Mouse (Mus musculus): Measurements from ENCODE around the gene Tex52.

The Tex52 gene

GRCm38 (mm10) chr6:128375192-128375591 lies at the start of gene Tex52, which contains the start of gene Gm44596:
Tex52 (plus strand) TSS chr6:128375456.
Gm44596 (plus strand) TSS chr6:128375503.
- no peak for DNase-seq (ENCODE audit: low read depth, low spot score)
- Histone ChIP-seq H3K27me3 (ENCODE audit: control insufficient read depth, insufficient read depth, low read length, poor library complexity, severe bottlenecking) (no peaks in the 10 kb centered on the region), H3K36me3 (ENCODE audit: control insufficient read depth, insufficient read depth, low read length, poor library complexity, severe bottlenecking) (no peaks in the 10 kb centered on the region)

GRCm38 (mm10) chr6:128334397-128335124 lies 40.7 kb upstream of the Tex52 start:
- peak; percentile 74 for DNase-seq (ENCODE audit: low read depth, low spot score)
- Histone ChIP-seq H3K27me3 (ENCODE audit: control insufficient read depth, insufficient read depth, low read length, poor library complexity, severe bottlenecking) (no peaks in the 10 kb centered on the region), H3K36me3 (ENCODE audit: control insufficient read depth, insufficient read depth, low read length, poor library complexity, severe bottlenecking) (0 out of 2 replicates have a peak, but pooled peaks cover 1% of the 10 kb centered on the region)

- DNase-seq (ENCODE audit: low read depth, low spot score) = no peak
- Histone ChIP-seq H3K36me3 (ENCODE audit: control insufficient read depth, insufficient read depth, low read length, poor library complexity, severe bottlenecking) (0 out of 2 replicates have a peak, but pooled peaks cover 1% of the 10 kb centered on the region), H3K27me3 (ENCODE audit: control insufficient read depth, insufficient read depth, low read length, poor library complexity, severe bottlenecking) (no peaks in the 10 kb centered on the region)
Measured at GRCm38 (mm10) chr6:128337467-128337866, 37.8 kb upstream of the Tex52 start.

- no peaks in the 10 kb centered on the region for H3K27me3 ChIP-seq (ENCODE audit: control insufficient read depth, insufficient read depth, low read length, poor library complexity, severe bottlenecking)
- no peak for DNase-seq (ENCODE audit: low read depth, low spot score)
- H3K36me3 ChIP-seq (ENCODE audit: control insufficient read depth, insufficient read depth, low read length, poor library complexity, severe bottlenecking) = no peaks in the 10 kb centered on the region
Measured at GRCm38 (mm10) chr6:128338876-128339275, 36.4 kb upstream of the Tex52 start.

- Histone ChIP-seq H3K36me3 (ENCODE audit: control insufficient read depth, insufficient read depth, low read length, poor library complexity, severe bottlenecking) (no peaks in the 10 kb centered on the region), H3K27me3 (ENCODE audit: control insufficient read depth, insufficient read depth, low read length, poor library complexity, severe bottlenecking) (no peaks in the 10 kb centered on the region)
- DNase-seq (ENCODE audit: low read depth, low spot score) = no peak
Measured at GRCm38 (mm10) chr6:128341956-128342723, 33.1 kb upstream of the Tex52 start.

GRCm38 (mm10) chr6:128345623-128346022 lies 29.6 kb upstream of the Tex52 start:
- DNase-seq (ENCODE audit: low read depth, low spot score) = no peak
- Histone ChIP-seq H3K36me3 (ENCODE audit: control insufficient read depth, insufficient read depth, low read length, poor library complexity, severe bottlenecking) (no peaks in the 10 kb centered on the region; the same call in 1 of the 2 replicates), H3K27me3 (ENCODE audit: control insufficient read depth, insufficient read depth, low read length, poor library complexity, severe bottlenecking) (no peaks in the 10 kb centered on the region)

- H3K36me3 ChIP-seq (ENCODE audit: control insufficient read depth, insufficient read depth, low read length, poor library complexity, severe bottlenecking) = no peaks in the 10 kb centered on the region; the same call in 1 of the 2 replicates
Measured at GRCm38 (mm10) chr6:128346782-128347181, 28.5 kb upstream of the Tex52 start.

GRCm38 (mm10) chr6:128349711-128350110 lies 25.5 kb upstream of the Tex52 start:
- H3K36me3 ChIP-seq (ENCODE audit: control insufficient read depth, insufficient read depth, low read length, poor library complexity, severe bottlenecking) = no peaks in the 10 kb centered on the region; the same call in 1 of the 2 replicates
- DNase-seq (ENCODE audit: low read depth, low spot score) = no peak
- no peaks in the 10 kb centered on the region for H3K27me3 ChIP-seq (ENCODE audit: control insufficient read depth, insufficient read depth, low read length, poor library complexity, severe bottlenecking)

More at GRCm38 (mm10) chr6:128346782-128347181, 28.5 kb upstream of the Tex52 start:
- DNase-seq (ENCODE audit: low read depth, low spot score) = no peak
- H3K27me3 ChIP-seq (ENCODE audit: control insufficient read depth, insufficient read depth, low read length, poor library complexity, severe bottlenecking) = no peaks in the 10 kb centered on the region

- Histone ChIP-seq H3K27me3 (ENCODE audit: control insufficient read depth, insufficient read depth, low read length, poor library complexity, severe bottlenecking) (no peaks in the 10 kb centered on the region), H3K36me3 (ENCODE audit: control insufficient read depth, insufficient read depth, low read length, poor library complexity, severe bottlenecking) (no peaks in the 10 kb centered on the region; the same call in 1 of the 2 replicates)
- no peak for DNase-seq (ENCODE audit: low read depth, low spot score)
Measured at GRCm38 (mm10) chr6:128354140-128354539, 21.1 kb upstream of the Tex52 start.

GRCm38 (mm10) chr6:128355201-128355681 lies 20.0 kb upstream of the Tex52 start:
- Histone ChIP-seq H3K27me3 (ENCODE audit: control insufficient read depth, insufficient read depth, low read length, poor library complexity, severe bottlenecking) (no peaks in the 10 kb centered on the region), H3K36me3 (ENCODE audit: control insufficient read depth, insufficient read depth, low read length, poor library complexity, severe bottlenecking) (no peaks in the 10 kb centered on the region)
- no peak for DNase-seq (ENCODE audit: low read depth, low spot score)

- DNase-seq (ENCODE audit: low read depth, low spot score) = peak; percentile 91
- H3K36me3 ChIP-seq (ENCODE audit: control insufficient read depth, insufficient read depth, low read length, poor library complexity, severe bottlenecking) = no peaks in the 10 kb centered on the region
- H3K27me3 ChIP-seq (ENCODE audit: control insufficient read depth, insufficient read depth, low read length, poor library complexity, severe bottlenecking) = no peaks in the 10 kb centered on the region; the same call in 1 of the 2 replicates
Measured at GRCm38 (mm10) chr6:128355726-128356416, 19.4 kb upstream of the Tex52 start, which contains the start of gene Tulp3. Tulp3 (minus strand) TSS chr6:128355851.

GRCm38 (mm10) chr6:128358999-128359398 lies 16.3 kb upstream of the Tex52 start:
- DNase-seq (ENCODE audit: low read depth, low spot score) = peak; percentile 72
- no peaks in the 10 kb centered on the region; the same call in 1 of the 2 replicates for H3K27me3 ChIP-seq (ENCODE audit: control insufficient read depth, insufficient read depth, low read length, poor library complexity, severe bottlenecking)
- H3K36me3 ChIP-seq (ENCODE audit: control insufficient read depth, insufficient read depth, low read length, poor library complexity, severe bottlenecking) = no peaks in the 10 kb centered on the region

- no peak for DNase-seq (ENCODE audit: low read depth, low spot score)
- no peaks in the 10 kb centered on the region; the same call in 1 of the 2 replicates for H3K27me3 ChIP-seq (ENCODE audit: control insufficient read depth, insufficient read depth, low read length, poor library complexity, severe bottlenecking)
- H3K36me3 ChIP-seq (ENCODE audit: control insufficient read depth, insufficient read depth, low read length, poor library complexity, severe bottlenecking) = no peaks in the 10 kb centered on the region
Measured at GRCm38 (mm10) chr6:128361901-128362300, 13.4 kb upstream of the Tex52 start.

GRCm38 (mm10) chr6:128362381-128363006 lies 12.8 kb upstream of the Tex52 start, which contains the start of the genes Rhno1 and Foxm1:
Rhno1 (minus strand) TSS chr6:128362911.
Foxm1 (plus strand) TSS chr6:128362967.
- Histone ChIP-seq H3K27me3 (ENCODE audit: control insufficient read depth, insufficient read depth, low read length, poor library complexity, severe bottlenecking) (no peaks in the 10 kb centered on the region; the same call in 1 of the 2 replicates), H3K36me3 (ENCODE audit: control insufficient read depth, insufficient read depth, low read length, poor library complexity, severe bottlenecking) (no peaks in the 10 kb centered on the region)
- DNase-seq (ENCODE audit: low read depth, low spot score) = peak; percentile 87

Measured in splenic B cell, adult 2 months (primary cell).